8 mouse cellular contexts compared by ENCODE assay signal in genomic region chr9:108119891-108120411, GRCm38 (mm10). TPM values are rescaled to one million over a fixed set of nuclear protein-coding genes. Genes with fewer than 3 reads are reported as not detected.
DNase-seq lines count a peak whose midpoint lies in the region; ATAC-seq and TF ChIP-seq lines count a peak whose summit lies in the region.

No protein-coding gene starts in this region.

- DNase-seq in adrenal gland, postnatal 10 days, result peak; percentile 67
- no peak for DNase-seq in adrenal gland, postnatal 4 days (ENCODE audit: low spot score in 2 of 2)
- DNase-seq in 3134 (ENCODE audit: extremely low read depth, insufficient read length, low spot score), result peak; percentile 77
- DNase-seq in heart, postnatal 0 days (ENCODE audit: low spot score), result peak; percentile 83
- no peak for DNase-seq in liver, embryonic 13.5 days
- no peak for DNase-seq in left cerebral cortex, postnatal 4 days

- no peak overlapping the region for H3K4me3 ChIP-seq in heart, postnatal 0 days (ENCODE audit: low read depth, low read length)
- no peak overlapping the region for H3K4me3 ChIP-seq in liver, embryonic 13.5 days (replicated peaks)
- no peak overlapping the region for H3K4me3 ChIP-seq in neural tube, embryonic 15.5 days (replicated peaks)

- no peaks in the 10 kb centered on the region for H3K36me3 ChIP-seq in heart, postnatal 0 days (replicated peaks; ENCODE audit: control insufficient read depth, insufficient read depth, low read length)
- no peaks in the 10 kb centered on the region for H3K36me3 ChIP-seq in liver, embryonic 13.5 days
- H3K36me3 ChIP-seq in neural tube, embryonic 15.5 days, result peaks cover 34% of the 10 kb centered on the region

- H3K27ac ChIP-seq in heart, postnatal 0 days (ENCODE audit: low read depth), result peak overlapping the region; percentile 68
- no peak overlapping the region for H3K27ac ChIP-seq in liver, embryonic 13.5 days
- H3K27ac ChIP-seq in neural tube, embryonic 15.5 days (replicated peaks), result no peak overlapping the region

- H3K9ac ChIP-seq in heart, postnatal 0 days (replicated peaks; ENCODE audit: low read depth, low read length), result no peak overlapping the region
- H3K9ac ChIP-seq in liver, embryonic 13.5 days, result no peak overlapping the region
- H3K9ac ChIP-seq in neural tube, embryonic 15.5 days (replicated peaks), result no peak overlapping the region

- 0 out of 2 replicates have a peak, but pooled peaks have one; percentile 3 for TF ChIP-seq CTCF in heart, postnatal 0 days (IDR thresholded peaks at IDR 0.05; ENCODE audit: low read depth)

- H3K4me2 ChIP-seq in heart, postnatal 0 days (ENCODE audit: low read depth, low read length), result 0 out of 2 replicates have a peak overlapping the region, but pooled peaks have one; percentile 10
- no peak overlapping the region for H3K4me2 ChIP-seq in liver, embryonic 13.5 days
- H3K4me2 ChIP-seq in neural tube, embryonic 15.5 days, result no peak overlapping the region

- intact Hi-C loops in left cerebral cortex, postnatal 4 days (cut with DNase I), result no loop called here

- H3K9me3 ChIP-seq in heart, postnatal 0 days (replicated peaks; ENCODE audit: control insufficient read depth, low read length), result no peaks in the 10 kb centered on the region
- H3K9me3 ChIP-seq in liver, embryonic 13.5 days (replicated peaks), result no peaks in the 10 kb centered on the region
- no peaks in the 10 kb centered on the region for H3K9me3 ChIP-seq in neural tube, embryonic 15.5 days (replicated peaks)

- H3K4me1 ChIP-seq in heart, postnatal 0 days (ENCODE audit: control insufficient read depth, insufficient read depth), result peaks cover 7% of the 10 kb centered on the region
- H3K4me1 ChIP-seq in liver, embryonic 13.5 days (replicated peaks), result peaks cover 24% of the 10 kb centered on the region
- H3K4me1 ChIP-seq in neural tube, embryonic 15.5 days, result no peaks in the 10 kb centered on the region; the same call in 1 of the 2 replicates

- TF ChIP-seq EP300 in heart, postnatal 0 days (IDR thresholded peaks at IDR 0.05; ENCODE audit: low read depth), result no peak

- peaks cover 5% of the 10 kb centered on the region; the same call in 1 of the 2 replicates for H3K27me3 ChIP-seq in heart, postnatal 0 days (ENCODE audit: control insufficient read depth, insufficient read depth, low read length)
- H3K27me3 ChIP-seq in liver, embryonic 13.5 days, result peaks cover 11% of the 10 kb centered on the region
- H3K27me3 ChIP-seq in neural tube, embryonic 15.5 days (replicated peaks), result no peaks in the 10 kb centered on the region

- ATAC-seq in heart, postnatal 0 days (ENCODE audit: insufficient read depth, low read depth), result peak; percentile 96
- peak; percentile 49; the same call in 1 of the 2 replicates for ATAC-seq in liver, embryonic 13.5 days (ENCODE audit: low read depth)
- no peak; the same call in 1 of the 2 replicates for ATAC-seq in neural tube, embryonic 15.5 days (ENCODE audit: low FRiP score)
- ATAC-seq in CD4-positive, CD25-positive, alpha-beta regulatory T cell, adult 4 months, result no peak

- WGBS in heart, postnatal 0 days, result 8% methylated on average over 9 of the region's 11 CpGs
- WGBS in liver, embryonic 13.5 days (ENCODE audit: insufficient replicate concordance), result 19% methylated on average over 11 of the region's 11 CpGs
- 61% methylated on average over 8 of the region's 11 CpGs for WGBS in neural tube, embryonic 15.5 days

RNA-seq across cellular contexts. Expression of gene Apeh, which starts 25.5 kb away (rescaled TPM):
- 10 to 100 TPM; 72.2 to 81.8 TPM for total RNA-seq in adrenal gland, postnatal 10 days (2021)
- total RNA-seq in adrenal gland, postnatal 4 days (2021), result 100 to 1,000 TPM in 1 of 2 experiments, 10 to 100 TPM in 1; 93.0 to 110 TPM
- 36.5 and 43.5 TPM in 2 replicates for total RNA-seq in heart, postnatal 0 days (2014; rRNA removed; ENCODE audit: low replicate concordance)
- 32.8 TPM in 2 replicates for polyA plus RNA-seq in heart, postnatal 0 days (2015; fragmentation: Nextera tagmentation; extraction: Ambion mirVana)
- 176 and 195 TPM in 2 replicates for polyA plus RNA-seq in liver, embryonic 13.5 days (2015; fragmentation: Nextera tagmentation; extraction: Ambion mirVana)
- 52.3 and 53.5 TPM in 2 replicates for polyA plus RNA-seq in neural tube, embryonic 15.5 days (2015; fragmentation: Nextera tagmentation; extraction: Ambion mirVana)
- total RNA-seq in left cerebral cortex, postnatal 4 days (2021), result 10 to 100 TPM; 46.1 to 50.1 TPM
- polyA plus RNA-seq in CD4-positive, CD25-positive, alpha-beta regulatory T cell, adult 4 months (2017; shearing (Covaris generic)), result 10 to 100 TPM; 52.2 to 70.5 TPM

RNA-seq across cellular contexts. Expression of gene Rnf123, which starts 36.8 kb away (rescaled TPM):
- total RNA-seq in adrenal gland, postnatal 10 days (2021), result 10 to 100 TPM; 54.3 to 71.9 TPM
- total RNA-seq in adrenal gland, postnatal 4 days (2021), result 10 to 100 TPM; 73.2 to 76.8 TPM
- 40.5 and 60.2 TPM in 2 replicates for total RNA-seq in heart, postnatal 0 days (2014; rRNA removed; ENCODE audit: low replicate concordance)
- polyA plus RNA-seq in heart, postnatal 0 days (2015; fragmentation: Nextera tagmentation; extraction: Ambion mirVana), result 24.6 and 32.9 TPM in 2 replicates
- polyA plus RNA-seq in liver, embryonic 13.5 days (2015; fragmentation: Nextera tagmentation; extraction: Ambion mirVana), result 80.8 and 88.0 TPM in 2 replicates
- 44.3 and 51.6 TPM in 2 replicates for polyA plus RNA-seq in neural tube, embryonic 15.5 days (2015; fragmentation: Nextera tagmentation; extraction: Ambion mirVana)
- 10 to 100 TPM; 92.5 to 93.8 TPM for total RNA-seq in left cerebral cortex, postnatal 4 days (2021)
- polyA plus RNA-seq in CD4-positive, CD25-positive, alpha-beta regulatory T cell, adult 4 months (2017; shearing (Covaris generic)), result 10 to 100 TPM; 68.1 to 87.9 TPM

RNA-seq across cellular contexts. Expression of gene Mst1, which starts 39.7 kb away (rescaled TPM):
- total RNA-seq in adrenal gland, postnatal 10 days (2021), result 10 to 100 TPM; 12.8 to 28.1 TPM
- 10 to 100 TPM in 1 of 2 experiments, under 1 TPM in 1; 0.67 to 10.3 TPM for total RNA-seq in adrenal gland, postnatal 4 days (2021)
- not detected in 2 replicates for total RNA-seq in heart, postnatal 0 days (2014; rRNA removed; ENCODE audit: low replicate concordance)
- polyA plus RNA-seq in heart, postnatal 0 days (2015; fragmentation: Nextera tagmentation; extraction: Ambion mirVana), result 0.07 TPM in 1 of 2 replicates, not detected in the other
- 15.5 and 18.6 TPM in 2 replicates for polyA plus RNA-seq in liver, embryonic 13.5 days (2015; fragmentation: Nextera tagmentation; extraction: Ambion mirVana)
- polyA plus RNA-seq in neural tube, embryonic 15.5 days (2015; fragmentation: Nextera tagmentation; extraction: Ambion mirVana), result 0.50 TPM in 1 of 2 replicates, not detected in the other
- not detected for total RNA-seq in left cerebral cortex, postnatal 4 days (2021)
- 1 to 10 TPM; 1.4 to 1.5 TPM for polyA plus RNA-seq in CD4-positive, CD25-positive, alpha-beta regulatory T cell, adult 4 months (2017; shearing (Covaris generic))

Comparison
In these comparisons a context has a peak if more than half of its experiments do, and no peak if none do; other contexts are left out.
1. DNase-seq: peak in adrenal gland, postnatal 10 days (single experiment), 3134 (single experiment) and heart, postnatal 0 days (single experiment); none in adrenal gland, postnatal 4 days (0 of 2), liver, embryonic 13.5 days (single experiment) and left cerebral cortex, postnatal 4 days (single experiment).
2. ATAC-seq: peak in heart, postnatal 0 days (single experiment) and liver, embryonic 13.5 days (single experiment); none in neural tube, embryonic 15.5 days (single experiment) and CD4-positive, CD25-positive, alpha-beta regulatory T cell, adult 4 months (single experiment).